Mouse (Mus musculus): ENCODE measurements around the gene Capn13.

DNA sequence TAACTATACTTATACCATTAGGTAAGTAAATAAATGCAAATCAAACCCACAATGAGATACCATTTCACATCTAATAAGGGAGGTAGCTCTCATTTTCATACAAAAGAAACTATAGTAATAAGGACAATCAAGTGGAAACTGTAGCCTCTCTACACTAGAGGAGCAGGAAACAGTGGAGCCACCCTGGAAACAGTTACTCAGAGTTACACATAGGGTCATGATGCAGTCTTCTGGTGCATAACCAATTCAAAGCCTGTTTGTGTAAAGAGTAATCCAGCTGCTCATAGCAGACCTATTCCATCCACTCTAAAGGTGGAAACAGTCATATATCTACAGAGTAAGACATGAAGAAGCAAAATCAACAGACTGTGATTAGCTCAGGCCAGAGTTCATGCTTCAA, 48.4 kb upstream of the Capn13 start:
- no peak for TF ChIP-seq POLR2A (IDR thresholded peaks at IDR 0.05; ENCODE audit: low read depth, low read length)
- no peak for TF ChIP-seq CTCF (IDR thresholded peaks at IDR 0.05; ENCODE audit: borderline replicate concordance, insufficient read depth, low read length)
